Mouse (Mus musculus) urinary bladder, adult 18-20 months (tissue): ENCODE data around the gene Mustn1.

Experiments used
- DNase-seq, 2 experiments: peaks; one replicate each; pipeline ENCODE4 v3.0.0; 2022; ENCODE audit warnings: low spot score in 2 of 2, mixed read lengths in 2 of 2

The Mustn1 gene

DNA sequence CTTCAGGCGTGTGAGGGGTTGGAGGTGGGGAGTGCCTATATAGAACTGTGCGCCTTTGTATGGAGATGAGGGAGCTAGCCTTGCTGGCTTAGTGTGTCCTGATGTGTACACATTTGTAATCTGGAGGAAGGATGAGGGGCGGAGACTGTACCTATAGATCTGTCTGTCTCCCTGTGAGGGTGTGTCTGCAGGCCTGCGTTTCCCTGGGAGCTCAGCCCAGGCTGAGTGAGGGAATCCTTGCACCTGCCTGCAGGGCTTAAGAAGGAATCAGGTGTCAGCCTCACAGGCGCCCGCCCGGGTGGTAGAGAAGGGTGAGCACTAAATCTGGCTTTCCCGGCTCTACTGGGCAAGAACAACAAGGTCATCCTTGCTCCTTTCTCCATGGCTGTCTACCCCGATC, 794 bp downstream of the Mustn1 start:
- no peak for DNase-seq

DNA sequence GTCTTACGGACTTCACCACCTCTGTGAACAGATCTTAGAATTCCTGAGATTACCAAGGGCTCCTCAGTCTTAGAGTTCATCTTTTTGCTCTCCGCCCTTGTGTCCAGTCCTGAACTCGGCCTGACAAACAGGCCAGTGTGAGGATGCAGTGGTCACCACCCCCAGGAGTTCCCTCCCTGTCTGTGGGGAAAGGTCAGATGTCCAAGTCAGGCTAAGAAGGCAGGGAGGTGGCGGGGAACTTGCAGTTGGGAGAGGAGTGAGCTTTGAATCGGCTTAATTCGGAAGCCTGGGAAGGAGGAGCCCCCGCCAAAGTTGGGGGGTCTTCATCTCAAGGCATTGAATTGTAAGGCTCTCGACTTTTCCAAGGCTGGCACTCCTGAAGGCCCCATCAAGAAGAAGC, 1.3 kb downstream of the Mustn1 start:
- DNase-seq = no peak

DNA sequence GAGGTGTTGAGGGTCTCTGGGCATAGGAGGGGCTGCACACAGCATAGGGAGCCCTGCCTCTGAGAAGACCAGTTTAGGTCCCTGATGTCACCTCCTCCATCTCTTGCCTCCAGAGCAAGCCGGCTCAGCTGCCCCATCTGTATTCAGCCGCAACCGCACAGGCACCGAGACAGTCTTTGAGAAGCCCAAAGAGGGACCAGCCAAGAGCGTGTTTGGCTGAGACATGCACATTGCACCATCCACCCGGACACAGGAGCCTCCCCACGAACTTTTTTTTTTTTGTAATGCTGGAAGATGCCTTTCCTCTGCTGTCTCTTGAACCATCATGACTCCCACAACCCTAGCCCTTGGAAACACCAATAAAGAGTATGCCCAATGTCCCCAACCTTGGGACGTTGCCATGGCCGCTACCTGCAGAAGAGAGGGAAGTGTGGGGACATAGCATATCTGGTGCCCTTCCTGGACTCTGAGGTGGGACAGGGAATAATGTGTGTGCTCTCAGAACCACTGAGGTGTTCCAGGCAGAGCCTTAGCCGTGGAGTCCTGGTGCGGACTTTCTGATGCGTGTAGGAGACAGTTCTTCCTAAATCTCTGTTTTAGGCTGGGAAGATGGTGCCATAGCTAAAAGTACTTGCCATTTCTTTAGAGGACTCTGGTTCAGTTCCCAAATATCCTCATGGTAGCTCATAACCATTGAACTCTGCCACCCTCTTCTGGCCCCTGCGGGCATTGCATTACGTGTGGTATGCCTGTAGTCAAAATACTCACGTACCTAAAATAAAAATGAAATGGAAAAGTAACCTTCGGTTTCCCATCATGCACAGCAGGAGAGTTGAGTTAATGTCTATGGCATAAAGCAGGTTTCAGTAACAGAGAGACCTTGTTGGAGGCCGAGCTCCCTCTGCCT, 2.1 kb downstream of the Mustn1 start:
- peak in 1 of 2 experiments; percentile 57 for DNase-seq

DNA sequence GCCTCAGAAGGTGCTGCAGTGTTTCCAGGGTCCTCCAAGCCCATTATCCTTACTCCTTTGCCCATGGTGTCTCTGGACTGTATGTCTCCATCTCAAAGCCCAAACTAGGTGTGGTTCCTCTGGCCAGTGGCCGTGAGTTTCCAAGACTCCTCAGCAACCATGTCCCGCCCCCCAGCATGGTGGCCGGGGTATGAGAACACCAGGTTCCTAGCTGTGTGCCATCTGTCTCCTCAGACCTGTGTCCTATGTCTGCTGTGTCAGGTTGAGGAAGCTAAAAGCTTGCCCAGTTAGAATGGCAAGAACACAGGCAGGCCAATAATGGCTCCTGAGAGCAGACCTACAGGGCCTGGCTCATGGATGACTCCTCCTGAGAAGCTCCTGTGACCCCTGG, 2.7 kb downstream of the Mustn1 start:
- no peak for DNase-seq

DNA sequence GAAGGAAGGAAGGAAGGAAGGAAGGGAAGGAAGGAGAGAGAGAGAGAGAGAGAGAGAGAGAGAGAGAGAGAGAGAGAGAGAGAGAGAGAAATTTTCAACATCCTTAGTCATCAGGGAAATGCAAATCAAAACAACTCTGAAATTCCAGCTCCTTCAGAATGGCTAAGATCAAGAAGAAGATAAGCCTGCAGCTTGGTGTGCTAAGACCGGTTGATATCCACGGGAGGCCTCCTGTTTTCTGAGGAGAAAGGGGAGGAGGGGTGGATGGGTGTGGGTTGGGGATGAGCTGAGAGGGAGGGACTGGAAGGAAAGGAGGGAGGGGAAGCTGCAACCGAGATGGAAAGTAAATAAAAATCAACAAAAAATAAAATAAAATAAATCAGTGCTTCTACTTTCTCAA, 6.3 kb downstream of the Mustn1 start:
- DNase-seq = no peak

DNA sequence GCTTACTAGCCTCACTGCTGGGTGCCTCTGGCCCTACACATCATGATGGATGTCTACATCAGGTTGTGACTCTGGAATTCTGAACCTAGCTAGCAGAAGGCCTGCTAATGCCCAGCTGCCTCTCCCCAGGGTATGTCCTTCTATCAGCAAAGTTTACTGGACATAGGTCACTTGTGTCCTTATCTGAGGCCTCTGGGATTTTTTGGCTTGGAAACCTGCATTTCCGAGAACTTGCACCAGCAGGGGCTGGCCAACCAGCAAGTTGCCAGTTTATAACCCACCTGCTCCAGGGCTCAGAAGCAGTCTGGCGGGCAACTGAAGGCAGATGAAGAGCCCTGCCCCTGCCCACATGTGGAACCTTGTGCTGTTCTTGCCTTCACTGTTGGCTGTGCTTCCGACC, 7.2 kb downstream of the Mustn1 start, which contains the start of gene Itih4:
Gene Itih4 (plus strand): TSS at position 273 of the 400 bp plus-strand sequence.
- no peak for DNase-seq

DNA sequence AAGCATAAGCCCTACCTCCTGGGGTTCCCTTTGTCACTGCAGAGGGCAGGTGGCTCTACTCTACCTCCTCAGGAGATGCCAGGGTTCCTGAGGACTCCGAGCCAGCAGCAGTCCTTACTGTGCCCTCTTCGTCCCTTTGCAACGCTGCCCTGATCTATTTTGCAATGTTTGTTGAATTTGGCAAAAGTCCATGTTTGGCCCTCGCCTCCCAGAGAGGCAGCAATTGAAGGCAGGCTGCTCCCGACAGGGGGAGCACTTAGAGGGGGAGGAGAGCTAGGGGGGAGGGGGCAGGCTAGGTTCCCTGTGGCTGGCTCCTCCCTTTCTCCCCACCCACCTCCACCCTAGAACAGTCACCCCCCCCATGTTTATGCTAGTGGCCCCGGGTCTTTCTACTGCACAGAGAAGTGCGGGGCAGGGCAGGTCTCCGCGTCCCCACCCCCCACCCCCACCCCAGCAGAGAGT, 9.3 kb downstream of the Mustn1 start:
- DNase-seq = peak; percentile 29 to 52

DNA sequence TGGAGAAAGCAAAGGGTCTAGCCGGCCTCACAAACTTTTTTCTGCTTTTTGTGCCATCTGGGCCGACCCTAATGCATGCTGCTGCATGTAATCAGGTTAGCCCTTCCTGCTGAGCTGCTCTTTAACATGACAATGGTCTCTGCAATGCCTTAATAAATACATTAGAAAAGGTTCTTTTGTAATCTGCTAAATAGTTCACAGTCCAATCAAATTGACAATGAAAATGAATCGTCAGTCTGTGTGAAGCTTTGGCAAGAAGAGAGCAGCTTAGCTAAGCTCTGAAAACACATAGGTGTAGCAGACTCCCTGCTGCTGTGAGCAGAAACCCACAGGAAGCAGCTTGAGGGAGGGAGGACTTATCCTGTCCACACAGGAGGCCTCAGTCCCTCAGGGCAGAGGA, 21.0 kb downstream of the Mustn1 start:
- no peak for DNase-seq

DNA sequence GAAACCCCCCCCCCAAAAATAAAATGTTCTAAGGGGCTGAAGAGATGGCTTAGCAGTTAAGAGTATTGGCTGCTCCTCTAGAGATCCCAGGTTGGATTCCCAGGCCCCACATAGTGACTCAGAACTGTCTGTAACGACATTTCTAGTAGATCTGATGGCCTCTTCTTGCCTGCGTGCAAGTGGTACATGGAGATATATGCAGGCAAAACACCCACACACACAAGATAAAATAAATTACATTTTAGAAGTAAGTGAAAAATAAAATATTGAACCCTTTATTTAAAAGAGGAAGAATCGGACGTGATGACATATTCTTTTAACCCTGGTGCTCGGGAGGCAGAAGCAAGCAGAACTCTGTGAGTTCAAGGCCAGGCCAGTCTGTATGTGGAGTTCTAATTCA, 23.6 kb downstream of the Mustn1 start:
- no peak for DNase-seq

DNA sequence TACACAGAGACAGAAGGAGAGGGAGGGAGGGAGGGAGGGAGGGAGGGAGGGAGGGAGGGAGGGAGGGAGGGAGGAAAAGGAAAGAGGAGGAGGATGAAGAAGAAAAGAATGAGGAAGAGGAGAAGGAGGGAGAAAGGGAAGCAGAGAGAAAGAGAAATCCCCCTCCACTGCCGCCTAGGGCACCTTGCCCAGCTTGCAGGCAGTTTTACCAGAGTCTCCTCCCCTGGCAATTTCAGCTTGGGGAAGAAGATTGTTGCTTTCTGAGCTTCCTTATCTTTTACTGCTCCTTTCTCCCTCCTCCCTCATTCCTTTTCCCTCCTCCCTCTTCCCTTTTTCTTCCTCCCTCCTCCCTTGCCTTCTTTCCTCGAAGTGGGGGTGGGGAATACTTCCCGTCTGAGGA, 24.0 kb downstream of the Mustn1 start:
- DNase-seq = no peak

DNA sequence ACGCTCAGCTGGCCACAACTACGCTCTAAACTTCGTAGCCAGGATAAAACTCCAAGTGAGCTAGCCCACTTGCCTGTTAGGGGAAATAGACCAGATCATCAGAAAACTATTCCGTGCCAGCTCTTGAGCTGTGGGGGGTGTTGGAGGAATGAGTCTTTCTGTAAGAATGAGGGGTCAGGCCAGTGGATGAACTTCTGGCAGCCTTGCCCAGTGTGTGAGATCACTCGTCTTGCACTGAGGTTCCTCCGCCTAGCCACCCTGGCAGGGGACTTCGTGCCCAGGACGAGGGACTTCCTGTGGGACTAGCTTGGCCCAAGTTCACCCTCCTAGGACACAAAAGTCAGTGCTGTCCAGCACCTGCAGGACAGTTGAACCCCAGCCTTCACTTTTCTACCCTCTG, 25.3 kb downstream of the Mustn1 start:
- DNase-seq = no peak

DNA sequence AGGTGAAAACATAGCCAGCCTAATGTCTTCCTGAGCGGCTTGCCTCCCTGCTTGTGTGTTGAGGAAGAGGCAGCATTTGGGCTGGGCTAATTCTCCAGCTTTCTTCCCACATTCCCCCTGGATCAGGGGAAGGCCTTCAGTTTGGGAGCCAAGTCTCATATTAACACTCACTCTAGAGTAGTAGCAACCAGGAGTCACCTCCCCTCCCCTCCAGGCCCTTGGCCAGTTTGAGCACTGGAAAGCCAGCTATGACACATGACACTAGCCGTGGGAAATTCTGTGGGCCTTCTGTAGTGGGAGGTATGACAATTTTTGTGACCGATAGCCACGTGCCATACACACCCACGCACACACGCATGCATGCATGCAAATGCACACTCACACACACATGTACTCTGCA, 27.0 kb downstream of the Mustn1 start:
- DNase-seq = no peak

DNA sequence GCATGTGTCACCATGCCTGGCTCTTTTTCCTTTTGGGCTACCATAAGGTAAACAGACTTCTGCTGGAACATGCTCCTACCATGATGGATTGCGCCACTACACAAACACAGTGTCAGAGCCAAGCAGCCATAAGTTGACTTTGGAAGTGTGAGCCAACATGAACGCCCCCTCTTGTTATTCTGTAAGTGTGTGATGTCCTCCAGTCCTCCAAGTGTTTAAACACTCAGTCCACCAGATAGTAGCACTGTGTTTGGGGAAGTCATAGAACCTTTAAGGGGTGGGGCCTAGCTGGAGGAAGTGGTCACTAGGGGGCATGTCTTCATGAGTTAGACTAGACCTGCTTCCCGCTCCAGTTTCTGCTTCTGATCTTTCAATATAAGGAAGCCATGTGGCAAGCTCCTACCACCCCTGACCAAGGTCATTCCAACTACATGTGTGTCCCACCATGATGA, 28.8 kb downstream of the Mustn1 start:
- DNase-seq = no peak

DNA sequence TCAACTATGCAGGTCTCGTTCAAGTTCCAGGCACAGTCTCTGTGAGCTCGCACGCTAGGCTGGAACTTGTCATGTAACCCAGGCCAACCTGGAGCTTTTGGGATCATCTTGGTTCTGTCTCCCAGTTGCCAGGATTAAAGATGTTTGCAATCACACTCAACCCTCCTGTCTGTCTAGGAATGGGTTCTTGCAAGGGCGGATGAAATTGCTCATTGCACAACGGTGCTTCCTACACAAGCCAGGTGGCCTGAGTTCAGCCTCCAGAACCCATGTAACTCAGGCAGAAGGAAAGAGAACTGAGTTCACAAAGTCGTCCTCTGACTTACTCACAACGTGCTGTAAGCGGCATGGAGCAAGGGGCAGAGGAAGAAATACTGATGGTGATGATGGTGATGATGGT, 32.1 kb downstream of the Mustn1 start:
- no peak for DNase-seq

DNA sequence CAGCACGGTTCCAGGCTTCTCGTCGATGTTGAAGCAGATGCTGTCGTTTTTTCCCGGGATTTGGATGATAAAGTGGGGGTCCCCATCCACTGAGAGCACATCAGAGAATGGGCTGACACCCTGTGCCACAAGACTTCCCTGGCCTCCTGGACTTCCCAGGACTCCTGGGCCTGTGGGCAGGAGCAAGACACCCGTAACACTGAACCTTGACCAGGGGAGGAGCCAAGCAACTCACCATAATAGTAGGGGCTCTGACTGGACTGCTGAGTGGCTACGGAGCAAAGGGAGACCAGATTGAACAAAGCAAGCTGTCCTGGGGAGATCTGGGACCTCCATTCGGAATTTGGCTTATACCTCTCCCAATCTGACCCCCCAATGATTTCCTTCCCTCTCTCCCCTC, 33.6 kb downstream of the Mustn1 start:
- DNase-seq = no peak

DNA sequence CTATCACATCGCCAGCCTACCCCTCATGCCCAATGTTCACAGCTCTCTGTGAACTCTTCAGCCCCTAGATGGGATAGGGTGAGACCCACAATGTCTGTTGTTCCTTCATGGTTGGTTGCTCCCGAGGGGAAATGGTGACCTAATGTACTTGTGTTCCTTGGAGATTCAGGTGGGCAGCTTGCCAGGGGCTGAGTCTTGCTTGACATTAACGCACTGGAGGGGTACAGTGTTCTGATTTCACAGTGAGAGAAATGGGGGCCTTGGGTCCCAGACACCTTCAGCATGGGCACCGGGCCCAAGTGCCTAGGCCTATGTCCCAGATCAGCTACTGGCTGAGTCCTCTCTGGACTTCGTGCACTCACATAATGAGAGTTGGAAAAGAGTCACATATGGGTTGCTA, 34.4 kb downstream of the Mustn1 start:
- DNase-seq = no peak

DNA sequence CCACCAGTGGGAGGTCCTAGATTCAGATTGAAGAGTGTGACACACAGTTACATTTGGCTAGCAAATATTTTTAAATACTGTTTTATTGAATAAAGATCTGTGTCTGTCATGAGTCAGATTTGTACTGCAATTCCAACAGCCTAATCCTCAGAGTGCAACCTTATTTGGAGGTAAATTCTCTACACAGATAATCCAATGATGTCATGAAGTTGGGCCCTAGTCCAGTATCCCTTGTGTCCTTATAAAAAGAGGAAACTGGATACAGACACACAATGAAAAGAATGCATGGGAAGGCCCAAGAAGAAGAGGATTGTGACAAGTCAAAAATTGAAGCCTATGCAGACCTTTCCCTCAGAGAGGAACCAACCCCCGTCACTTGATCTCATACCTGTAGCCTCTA, 37.5 kb downstream of the Mustn1 start:
- no peak for DNase-seq

DNA sequence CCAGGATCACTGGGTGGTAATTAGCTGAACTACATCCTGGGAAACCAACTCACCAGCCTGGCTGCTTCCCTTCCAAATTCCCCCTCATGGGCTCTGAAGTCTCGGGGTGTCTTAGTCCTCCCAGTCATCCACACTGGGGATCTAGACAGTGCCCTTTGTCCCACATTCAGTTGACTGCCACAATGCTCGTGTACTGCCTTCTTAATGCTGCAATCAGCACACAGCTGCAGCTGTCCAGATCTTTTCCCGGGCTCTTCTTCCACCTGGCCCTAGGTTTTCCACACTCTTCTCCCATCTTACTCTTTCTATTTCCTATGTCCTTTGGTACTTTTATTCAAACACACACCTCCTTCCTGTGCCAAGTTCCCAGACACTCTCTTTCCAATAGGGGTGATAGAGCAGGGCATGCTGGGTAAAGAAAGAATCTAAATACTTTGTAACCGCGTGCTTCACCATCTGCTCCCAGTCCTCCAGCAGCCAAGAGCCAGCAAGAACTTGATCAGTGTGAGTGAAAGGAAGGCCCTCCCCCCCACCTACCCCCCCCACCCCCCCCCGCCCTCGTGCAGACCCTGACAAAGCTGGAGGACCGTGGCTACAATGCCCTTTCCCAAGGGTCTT, 43.2 kb downstream of the Mustn1 start:
- DNase-seq = no peak

DNA sequence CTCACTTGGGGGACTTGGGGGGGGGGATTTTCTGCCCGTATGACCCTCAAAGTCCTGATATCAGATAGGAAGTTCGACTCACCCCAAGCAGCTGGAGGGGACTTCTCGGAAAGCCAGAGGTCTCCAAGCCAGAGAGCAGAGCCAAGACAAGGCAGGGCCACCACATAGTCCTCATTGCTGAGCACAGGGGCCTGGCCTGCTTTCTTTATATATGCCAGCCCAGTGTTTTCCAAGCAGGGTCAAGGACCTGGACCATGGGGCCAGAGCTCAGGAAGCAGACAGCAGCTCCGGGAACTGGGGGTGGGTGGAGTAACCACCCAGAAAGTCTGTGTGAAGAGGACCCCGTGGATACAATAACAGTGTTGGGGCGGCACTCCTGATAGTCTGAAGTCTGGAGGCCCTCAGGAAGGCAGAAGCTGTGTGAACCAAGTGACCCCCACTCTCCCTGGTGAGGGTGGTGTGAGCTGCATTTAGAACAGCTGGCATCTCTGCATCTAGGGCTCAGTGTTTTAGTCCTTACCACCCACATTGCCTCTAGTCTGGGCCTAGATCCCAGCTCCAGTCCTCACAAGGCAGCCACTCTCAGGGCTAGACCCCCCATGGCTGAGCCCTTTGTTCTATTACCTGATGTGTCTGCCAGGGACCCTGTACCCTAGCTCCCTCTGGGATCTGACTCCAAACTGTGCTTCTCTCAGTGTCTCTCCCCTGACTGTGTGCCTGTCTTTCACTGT, 44.5 kb downstream of the Mustn1 start, which contains the start of gene Itih3:
Gene Itih3 (minus strand): TSS at position 386 of the 731 bp plus-strand sequence.
- DNase-seq = no peak

DNA sequence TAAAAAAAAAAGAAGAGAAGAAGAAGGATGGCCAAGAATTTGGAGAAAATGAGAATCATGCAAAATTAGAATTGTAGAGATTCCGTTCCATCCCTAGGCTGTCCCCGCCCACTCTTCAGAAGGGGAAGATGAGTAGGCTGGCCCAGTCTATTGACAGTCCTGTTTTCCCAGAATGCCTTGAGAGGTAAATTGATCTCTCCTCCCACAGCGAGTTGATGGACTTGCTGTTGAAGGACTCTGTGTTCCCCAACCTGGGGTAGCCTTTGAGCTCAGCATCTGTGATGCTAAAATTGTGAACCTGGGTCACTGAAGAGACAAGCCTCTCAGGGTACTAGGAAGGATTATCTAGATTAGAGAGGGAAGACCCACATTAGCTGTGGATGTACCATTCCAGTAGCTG, 46.5 kb downstream of the Mustn1 start:
- no peak for DNase-seq

DNA sequence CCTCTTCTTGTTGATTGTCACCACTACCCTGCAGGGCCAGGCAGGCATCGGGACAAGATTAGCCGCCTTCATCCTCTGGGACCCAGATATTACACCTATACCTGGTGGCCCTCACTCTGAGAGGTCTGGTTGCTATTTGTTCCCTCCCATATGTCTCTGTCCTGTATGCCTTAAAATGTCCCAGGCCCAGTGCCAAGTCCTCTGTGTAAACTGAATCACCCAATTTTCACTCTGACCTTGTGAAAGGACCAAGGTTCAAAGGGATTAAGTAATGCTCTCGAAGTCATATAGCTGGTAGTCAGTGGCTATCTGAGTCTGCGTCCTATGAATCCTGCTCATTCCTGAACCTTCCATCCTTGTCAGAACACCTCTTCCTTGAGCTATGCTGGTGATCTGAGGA, 51.4 kb downstream of the Mustn1 start:
- DNase-seq = no peak
